In the genomic region with DNA sequence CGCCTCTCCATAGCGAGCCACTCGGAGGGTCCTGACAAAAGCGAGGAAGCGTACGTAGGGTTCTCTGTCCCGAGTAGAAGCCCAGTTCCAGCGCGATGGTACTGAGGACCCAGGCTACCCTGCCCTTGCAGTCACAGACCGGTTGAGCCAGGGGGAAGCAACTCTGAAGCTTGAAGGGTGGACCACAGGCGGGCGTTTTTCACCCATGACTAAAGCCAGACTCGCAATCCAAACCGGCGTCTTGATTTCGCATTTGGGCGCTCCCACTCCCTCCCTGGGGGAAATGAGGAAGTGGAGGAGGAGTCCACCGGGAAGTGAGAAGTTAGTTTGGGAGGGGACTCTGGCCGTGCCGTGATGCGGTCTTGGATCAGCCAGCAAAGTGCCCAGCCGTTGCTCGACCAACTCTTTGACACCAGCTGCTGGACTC, we compare ENCODE assay signal across 8 mouse cellular contexts. TPM values are rescaled to one million over a fixed set of nuclear protein-coding genes. Genes with fewer than 3 reads are reported as not detected.
A peak's percentile ranks its signal among the peaks of the same experiment; 100 is the strongest.
DNase-seq lines count a peak whose midpoint lies in the region; ATAC-seq and TF ChIP-seq lines count a peak whose summit lies in the region.

No protein-coding gene starts in this region.

- DNase-seq in left cerebral cortex, adult 2 months (ENCODE audit: extremely low spot score in 1 of 2, low spot score in 2 of 2): no peak
- no peak for DNase-seq in left cerebral cortex, adult 11 months (ENCODE audit: low spot score)
- DNase-seq in embryonic facial prominence, embryonic 11.5 days (ENCODE audit: low spot score): peak; percentile 60
- peak; percentile 87 for DNase-seq in heart, embryonic 10.5 days (ENCODE audit: low spot score)
- peak; percentile 69 for DNase-seq in kidney, adult 9 months
- DNase-seq in lung, postnatal 0 days (ENCODE audit: low spot score): peak; percentile 96
- peak; percentile 77 for DNase-seq in skeletal muscle tissue, adult 2 months (ENCODE audit: low read depth, low spot score)

- H3K4me2 ChIP-seq in embryonic facial prominence, embryonic 11.5 days (ENCODE audit: low read depth, low read length): peak overlapping the region; percentile 91
- peak overlapping the region; percentile 78 for H3K4me2 ChIP-seq in lung, postnatal 0 days (replicated peaks; ENCODE audit: low read depth, low read length)

- H3K4me3 ChIP-seq in left cerebral cortex, adult 2 months: peak overlapping the region; percentile 94
- peak overlapping the region; percentile 74 for H3K4me3 ChIP-seq in embryonic facial prominence, embryonic 11.5 days (ENCODE audit: low read depth, low read length)
- peak overlapping the region; percentile 84 for H3K4me3 ChIP-seq in heart, embryonic 10.5 days
- peak overlapping the region; percentile 79 for H3K4me3 ChIP-seq in lung, postnatal 0 days (ENCODE audit: low read depth, low read length)

- intact Hi-C loops in left cerebral cortex, adult 2 months (cut with DNase I): no loop called here

- no peaks in the 10 kb centered on the region for H3K9me3 ChIP-seq in embryonic facial prominence, embryonic 11.5 days (replicated peaks; ENCODE audit: control insufficient read depth, low read length)
- H3K9me3 ChIP-seq in heart, embryonic 10.5 days: no peaks in the 10 kb centered on the region
- no peaks in the 10 kb centered on the region for H3K9me3 ChIP-seq in lung, postnatal 0 days (ENCODE audit: low read length)

- peaks cover 6% of the 10 kb centered on the region for H3K36me3 ChIP-seq in embryonic facial prominence, embryonic 11.5 days (replicated peaks; ENCODE audit: control insufficient read depth, insufficient read depth, low read depth, low read length)
- peaks cover 37% of the 10 kb centered on the region for H3K36me3 ChIP-seq in heart, embryonic 10.5 days
- peaks cover 30% of the 10 kb centered on the region; the same call in 1 of the 2 replicates for H3K36me3 ChIP-seq in lung, postnatal 0 days (ENCODE audit: insufficient read depth, low read length)

- WGBS in embryonic facial prominence, embryonic 11.5 days: under 1% methylated on average over 23 of the region's 23 CpGs
- WGBS in heart, embryonic 10.5 days: under 1% methylated on average over 23 of the region's 23 CpGs
- under 1% methylated on average over 22 of the region's 23 CpGs for WGBS in lung, postnatal 0 days

- peaks cover 5% of the 10 kb centered on the region; the same call in 1 of the 2 replicates for H3K27me3 ChIP-seq in embryonic facial prominence, embryonic 11.5 days (ENCODE audit: control insufficient read depth, insufficient read depth, low read length)
- H3K27me3 ChIP-seq in heart, embryonic 10.5 days (ENCODE audit: insufficient read depth, poor library complexity, severe bottlenecking): peaks cover 25% of the 10 kb centered on the region
- no peaks in the 10 kb centered on the region for H3K27me3 ChIP-seq in lung, postnatal 0 days (replicated peaks; ENCODE audit: insufficient read depth, low read length)

- ATAC-seq in embryonic facial prominence, embryonic 11.5 days (replicated peaks; ENCODE audit: insufficient number of reproducible peaks, low FRiP score, low TSS enrichment, low read depth): peak; percentile 36
- peak; percentile 29 for ATAC-seq in lung, postnatal 0 days
- no peak for ATAC-seq in activated CD4-positive, CD25-positive, alpha-beta regulatory T cell, adult 4 months

- peak overlapping the region; percentile 93 for H3K27ac ChIP-seq in left cerebral cortex, adult 2 months
- peak overlapping the region; percentile 89 for H3K27ac ChIP-seq in embryonic facial prominence, embryonic 11.5 days (replicated peaks; ENCODE audit: low read depth, low read length)
- peak overlapping the region; percentile 96 for H3K27ac ChIP-seq in heart, embryonic 10.5 days
- H3K27ac ChIP-seq in lung, postnatal 0 days (ENCODE audit: low read length): peak overlapping the region; percentile 99

- no peaks in the 10 kb centered on the region; the same call in none of the 2 replicates for H3K4me1 ChIP-seq in embryonic facial prominence, embryonic 11.5 days (ENCODE audit: control insufficient read depth, insufficient read depth, low read length)
- peaks cover 56% of the 10 kb centered on the region for H3K4me1 ChIP-seq in heart, embryonic 10.5 days
- H3K4me1 ChIP-seq in lung, postnatal 0 days (ENCODE audit: insufficient read depth, low read depth, low read length): peaks cover 36% of the 10 kb centered on the region

- H3K9ac ChIP-seq in embryonic facial prominence, embryonic 11.5 days (replicated peaks; ENCODE audit: low read length): peak overlapping the region; percentile 84
- peak overlapping the region; percentile 72 for H3K9ac ChIP-seq in lung, postnatal 0 days (replicated peaks; ENCODE audit: low read depth)

- no peak for TF ChIP-seq CTCF in left cerebral cortex, adult 2 months (IDR thresholded peaks at IDR 0.05)
- 0 out of 2 replicates have a peak, but pooled peaks have one; percentile 24 for TF ChIP-seq CTCF in lung, postnatal 0 days (IDR thresholded peaks at IDR 0.05)

- 0 out of 2 replicates have a peak, but pooled peaks have one; percentile 17 for TF ChIP-seq EP300 in lung, postnatal 0 days (IDR thresholded peaks at IDR 0.05)

RNA-seq across cellular contexts. Expression of a gene that starts 3.7 kb away (rescaled TPM):
- total RNA-seq in left cerebral cortex, adult 2 months (2021): 10 to 100 TPM; 19.7 to 20.5 TPM
- 42.4 and 43.3 TPM in 2 replicates for polyA plus RNA-seq in embryonic facial prominence, embryonic 11.5 days (2014; fragmentation: Nextera tagmentation; extraction: Ambion mirVana)
- polyA plus RNA-seq in heart, embryonic 10.5 days (2016; fragmentation: Nextera tagmentation; extraction: Ambion mirVana): 50.5 and 51.7 TPM in 2 replicates
- polyA plus RNA-seq in lung, postnatal 0 days (2015; fragmentation: Nextera tagmentation; extraction: Ambion mirVana): 86.1 and 97.7 TPM in 2 replicates
- 10 to 100 TPM; 74.8 to 81.7 TPM for polyA plus RNA-seq in activated CD4-positive, CD25-positive, alpha-beta regulatory T cell, adult 4 months (2017; shearing (Covaris generic))

RNA-seq across cellular contexts. Expression of a gene that starts 7.9 kb away (rescaled TPM):
- 1 to 10 TPM; 3.8 to 4.7 TPM for total RNA-seq in left cerebral cortex, adult 2 months (2021)
- polyA plus RNA-seq in embryonic facial prominence, embryonic 11.5 days (2014; fragmentation: Nextera tagmentation; extraction: Ambion mirVana): 0.93 and 1.1 TPM in 2 replicates
- polyA plus RNA-seq in heart, embryonic 10.5 days (2016; fragmentation: Nextera tagmentation; extraction: Ambion mirVana): 0.17 TPM in 1 of 2 replicates, not detected in the other
- polyA plus RNA-seq in lung, postnatal 0 days (2015; fragmentation: Nextera tagmentation; extraction: Ambion mirVana): 9.1 and 10.7 TPM in 2 replicates
- 1 to 10 TPM in 1 of 2 experiments, under 1 TPM in 1; 0.83 to 3.2 TPM for polyA plus RNA-seq in activated CD4-positive, CD25-positive, alpha-beta regulatory T cell, adult 4 months (2017; shearing (Covaris generic))

RNA-seq across cellular contexts. Expression of a gene that starts 8.0 kb away (rescaled TPM):
- 10 to 100 TPM; 91.0 to 99.1 TPM for total RNA-seq in left cerebral cortex, adult 2 months (2021)
- 68.5 and 68.9 TPM in 2 replicates for polyA plus RNA-seq in embryonic facial prominence, embryonic 11.5 days (2014; fragmentation: Nextera tagmentation; extraction: Ambion mirVana)
- 64.7 and 70.0 TPM in 2 replicates for polyA plus RNA-seq in heart, embryonic 10.5 days (2016; fragmentation: Nextera tagmentation; extraction: Ambion mirVana)
- polyA plus RNA-seq in lung, postnatal 0 days (2015; fragmentation: Nextera tagmentation; extraction: Ambion mirVana): 38.1 and 41.5 TPM in 2 replicates
- 1 to 10 TPM; 7.3 to 7.8 TPM for polyA plus RNA-seq in activated CD4-positive, CD25-positive, alpha-beta regulatory T cell, adult 4 months (2017; shearing (Covaris generic))

RNA-seq across cellular contexts. Expression of a gene that starts 12.7 kb away (rescaled TPM):
- total RNA-seq in left cerebral cortex, adult 2 months (2021): 10 to 100 TPM; 14.9 TPM
- polyA plus RNA-seq in embryonic facial prominence, embryonic 11.5 days (2014; fragmentation: Nextera tagmentation; extraction: Ambion mirVana): 138 and 150 TPM in 2 replicates
- polyA plus RNA-seq in heart, embryonic 10.5 days (2016; fragmentation: Nextera tagmentation; extraction: Ambion mirVana): 116 and 128 TPM in 2 replicates
- 103 and 104 TPM in 2 replicates for polyA plus RNA-seq in lung, postnatal 0 days (2015; fragmentation: Nextera tagmentation; extraction: Ambion mirVana)
- 10 to 100 TPM; 10.2 to 12.8 TPM for polyA plus RNA-seq in activated CD4-positive, CD25-positive, alpha-beta regulatory T cell, adult 4 months (2017; shearing (Covaris generic))

RNA-seq across cellular contexts. Expression of a gene that starts 13.0 kb away (rescaled TPM):
- total RNA-seq in left cerebral cortex, adult 2 months (2021): 10 to 100 TPM; 39.7 to 48.3 TPM
- 39.2 and 41.9 TPM in 2 replicates for polyA plus RNA-seq in embryonic facial prominence, embryonic 11.5 days (2014; fragmentation: Nextera tagmentation; extraction: Ambion mirVana)
- 28.3 and 33.1 TPM in 2 replicates for polyA plus RNA-seq in heart, embryonic 10.5 days (2016; fragmentation: Nextera tagmentation; extraction: Ambion mirVana)
- polyA plus RNA-seq in lung, postnatal 0 days (2015; fragmentation: Nextera tagmentation; extraction: Ambion mirVana): 24.7 and 28.0 TPM in 2 replicates
- 10 to 100 TPM; 44.5 to 45.2 TPM for polyA plus RNA-seq in activated CD4-positive, CD25-positive, alpha-beta regulatory T cell, adult 4 months (2017; shearing (Covaris generic))

Comparison
In these comparisons a context has a peak if more than half of its experiments do, and no peak if none do; other contexts are left out.
1. DNase-seq: peak in embryonic facial prominence, embryonic 11.5 days (single experiment), heart, embryonic 10.5 days (single experiment), kidney, adult 9 months (single experiment), lung, postnatal 0 days (single experiment) and skeletal muscle tissue, adult 2 months (single experiment); none in left cerebral cortex, adult 2 months (0 of 2) and left cerebral cortex, adult 11 months (single experiment).
2. Peak in every context shown above with its lines, with median percentiles within 50 percentile points of each other: H3K27ac ChIP-seq and H3K4me3 ChIP-seq.